Mouse (Mus musculus) right cerebral cortex, postnatal 10 days (tissue): ENCODE measurements around the gene Snx29.
"Not testable (repeated sequence)": the region's sequence is repeated elsewhere in the genome, so short reads cannot be mapped to it uniquely, and the experiment has no call there.

Experiments
- DNase-seq, 2 experiments: peaks; one replicate each; pipeline ENCODE4 v3.0.0; 2021; ENCODE audit warnings: low spot score in 2 of 2

Gene Snx29

GRCm38 (mm10) chr16:11494895-11495294 lies 172.2 kb downstream of the Snx29 start:
- DNase-seq: no peak

GRCm38 (mm10) chr16:11495923-11496616 lies 173.4 kb downstream of the Snx29 start:
- no peak for DNase-seq

DNA sequence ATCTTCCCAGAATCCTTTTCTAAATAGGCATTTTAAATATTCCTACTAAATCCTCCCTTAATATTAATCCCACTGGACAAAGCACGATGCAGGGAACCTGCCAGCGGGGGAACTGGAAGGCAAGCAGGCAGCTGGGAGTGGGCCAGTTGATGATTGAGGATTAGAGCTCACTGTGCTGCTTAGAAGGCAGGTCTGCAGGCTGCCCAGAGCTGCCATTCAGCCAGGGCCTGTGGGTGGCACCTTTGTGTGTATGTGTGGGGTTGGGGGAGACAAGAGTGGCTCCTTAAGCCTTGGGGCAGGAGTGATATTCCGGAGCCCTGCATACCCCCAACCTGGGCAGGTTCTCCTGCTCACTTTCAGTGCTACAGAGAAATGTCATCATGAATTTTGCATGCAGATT lies 174.0 kb downstream of the Snx29 start:
- no peak for DNase-seq

GRCm38 (mm10) chr16:11500061-11500460 lies 177.4 kb downstream of the Snx29 start:
- DNase-seq: no peak

DNA sequence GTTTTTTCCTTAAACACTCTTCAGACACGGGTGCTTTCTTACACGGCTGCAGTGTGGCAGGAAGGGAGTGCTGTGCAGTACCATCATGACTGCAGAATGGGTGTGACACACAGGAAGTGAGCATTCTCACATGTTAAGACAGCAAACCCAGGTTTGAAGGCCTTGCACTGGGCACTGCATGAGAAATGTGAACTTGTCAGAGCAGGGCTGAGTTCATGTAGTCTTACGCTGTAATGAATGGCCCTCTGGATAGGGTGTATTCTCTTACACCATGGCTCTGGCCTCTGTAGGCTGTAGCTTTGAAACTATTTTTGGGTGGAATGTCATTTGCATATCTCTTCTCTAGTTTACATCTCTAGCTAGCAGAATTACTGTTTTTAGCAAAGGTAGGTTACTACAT lies 178.4 kb downstream of the Snx29 start:
- no peak for DNase-seq

DNA sequence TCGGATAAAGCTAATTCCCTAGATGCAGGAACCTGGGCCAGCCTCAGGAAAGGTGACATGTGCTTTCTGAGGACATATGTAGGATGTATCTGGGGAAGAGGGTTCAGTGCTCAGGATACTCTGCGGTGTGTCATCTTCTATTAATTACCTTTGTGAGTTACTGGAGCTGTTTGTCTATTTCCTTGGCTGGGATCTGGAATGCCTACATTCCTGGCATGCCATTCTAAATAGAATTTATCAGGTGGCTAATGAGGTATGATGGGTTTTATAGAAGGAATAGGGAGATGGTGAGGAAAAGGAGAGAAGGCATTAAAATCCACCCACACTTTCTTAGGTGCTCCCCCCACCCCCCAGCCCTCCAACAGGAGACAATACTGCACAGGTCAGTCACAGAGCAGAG lies 178.9 kb downstream of the Snx29 start:
- DNase-seq: no peak

DNA sequence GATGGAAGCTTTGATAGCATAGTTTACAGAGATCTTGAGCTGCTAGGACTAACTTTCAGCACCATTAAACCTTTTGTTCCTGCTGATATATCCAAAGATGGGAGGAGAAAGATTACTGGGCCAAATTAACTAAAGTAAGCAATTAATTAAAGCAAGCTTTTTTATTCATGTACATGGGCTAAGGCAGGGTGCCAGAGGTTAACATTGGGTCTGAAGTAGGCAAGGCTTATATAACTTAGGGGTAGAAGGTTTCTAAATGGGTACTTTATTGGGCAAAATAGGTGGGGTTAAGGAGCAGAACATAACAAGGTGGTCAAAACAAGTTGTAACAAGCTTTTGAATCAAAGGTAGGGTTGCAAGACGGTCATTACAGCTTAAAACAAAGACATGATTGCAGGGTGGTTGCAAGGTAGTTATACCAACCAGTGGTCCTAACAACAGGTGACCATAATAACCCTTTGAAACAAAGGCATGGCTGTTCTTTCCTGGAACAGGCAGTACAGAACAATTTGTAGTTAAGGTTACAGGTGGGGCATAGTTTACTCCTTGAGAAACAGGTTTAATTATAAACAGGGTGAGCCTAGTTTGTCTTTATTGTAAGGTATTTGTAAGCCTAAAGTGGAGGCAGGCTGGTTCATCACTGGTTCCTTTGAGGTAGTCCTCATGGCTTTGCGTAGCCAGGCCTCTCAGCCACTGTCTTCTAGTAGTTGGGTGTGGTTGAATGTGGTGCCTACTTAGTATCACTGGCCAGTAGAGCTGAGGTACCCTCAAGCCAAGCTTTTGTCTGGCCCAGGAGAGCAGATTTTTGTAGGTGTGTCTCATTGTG lies 182.2 kb downstream of the Snx29 start:
- no peak for DNase-seq

- peak; percentile 50 to 69 for DNase-seq
These were observed 182.9 kb downstream of the Snx29 start for GRCm38 (mm10) chr16:11505492-11506176.

GRCm38 (mm10) chr16:11507188-11507731 lies 184.6 kb downstream of the Snx29 start:
- DNase-seq: no peak

DNA sequence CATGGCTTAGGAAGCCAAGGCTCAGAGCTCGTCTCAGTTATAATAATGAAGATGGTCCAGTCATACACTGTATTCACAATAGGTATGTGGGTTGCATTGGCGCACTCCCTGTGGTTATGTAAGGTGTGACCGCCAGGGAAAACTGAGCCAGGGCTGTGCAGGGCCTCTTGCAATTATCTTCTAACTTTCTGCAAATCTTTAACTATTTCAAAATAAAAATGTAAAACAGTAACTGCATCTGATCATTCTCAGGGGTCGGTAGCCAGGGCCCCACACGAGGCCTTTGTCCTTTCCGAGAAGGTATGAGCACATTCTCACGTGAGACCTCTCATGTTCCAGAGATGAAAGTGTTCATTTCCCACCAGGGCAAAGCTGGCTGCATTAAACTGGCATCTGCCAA lies 185.6 kb downstream of the Snx29 start:
- no peak for DNase-seq

- DNase-seq: no peak
These were observed 187.7 kb downstream of the Snx29 start for GRCm38 (mm10) chr16:11510416-11510815.

DNA sequence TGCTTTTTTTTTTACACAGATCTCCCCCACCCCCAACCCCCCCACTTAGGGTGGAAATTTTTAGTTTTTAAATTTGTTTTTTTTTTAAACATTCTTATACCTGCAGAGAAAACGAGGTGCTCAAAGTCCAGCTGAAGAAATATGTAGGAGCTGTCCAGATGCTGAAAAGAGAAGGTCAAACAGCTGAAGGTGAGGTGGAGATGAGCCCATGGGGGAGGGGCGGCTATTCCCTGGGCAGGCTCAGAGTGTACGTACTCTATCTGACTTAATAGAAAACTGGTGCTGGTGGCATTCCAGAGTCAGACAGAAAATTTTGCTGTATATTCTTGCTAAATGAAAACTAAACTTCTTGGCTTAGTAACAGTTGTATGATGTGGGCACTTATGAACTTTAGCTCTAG lies 188.1 kb downstream of the Snx29 start:
- no peak for DNase-seq

GRCm38 (mm10) chr16:11511696-11512095 lies 189.0 kb downstream of the Snx29 start:
- DNase-seq: not testable (repeated sequence)

DNA sequence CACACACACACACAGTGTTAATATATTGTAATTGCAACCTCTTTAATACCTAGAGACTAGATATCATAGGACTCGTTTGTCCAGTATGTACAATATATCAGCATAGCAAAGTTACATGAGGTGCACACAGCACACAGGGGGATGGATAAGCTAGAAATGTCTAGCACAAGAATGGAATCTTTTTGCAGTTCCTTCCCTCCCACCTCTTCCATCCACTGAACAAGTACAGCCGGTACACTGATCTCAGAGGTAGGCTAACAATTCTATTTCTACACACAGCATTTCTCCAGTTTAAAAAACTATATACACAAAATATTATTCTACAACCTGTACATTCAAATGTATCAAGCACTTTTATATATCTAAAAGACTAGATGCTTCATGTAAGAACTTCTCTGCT lies 194.0 kb downstream of the Snx29 start:
- DNase-seq: no peak

GRCm38 (mm10) chr16:11517385-11517784 lies 194.7 kb downstream of the Snx29 start:
- DNase-seq: no peak

GRCm38 (mm10) chr16:11518803-11519498 lies 196.2 kb downstream of the Snx29 start:
- DNase-seq: no peak

GRCm38 (mm10) chr16:11526104-11526786 lies 203.5 kb downstream of the Snx29 start:
- peak; percentile 34 to 47 for DNase-seq

- peak; percentile 77 to 87 for DNase-seq
These were observed 204.3 kb downstream of the Snx29 start for GRCm38 (mm10) chr16:11526996-11527395.

- no peak for DNase-seq
These were observed 207.9 kb downstream of the Snx29 start for GRCm38 (mm10) chr16:11530466-11531194.

DNA sequence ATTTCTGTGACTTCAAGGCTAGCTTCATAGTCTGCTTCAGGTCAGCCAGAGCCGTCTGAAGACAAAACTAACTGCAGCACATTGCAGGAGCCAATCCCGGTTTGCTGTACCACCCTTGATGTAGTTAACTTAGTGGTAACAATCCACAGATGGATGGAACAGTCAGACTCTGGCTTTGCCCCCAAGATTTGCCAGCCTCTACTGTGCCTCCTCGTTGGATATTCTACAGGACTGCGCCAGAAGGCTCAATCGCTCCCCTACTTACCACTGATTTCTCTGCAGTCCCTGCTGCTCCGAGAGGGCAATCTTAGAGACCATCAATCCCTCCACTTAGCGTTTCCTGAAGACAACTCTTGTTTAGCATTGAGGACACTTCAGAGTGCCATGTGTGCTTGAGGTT lies 208.7 kb downstream of the Snx29 start:
- DNase-seq: no peak
